Mouse (Mus musculus) spleen, adult 2 months (tissue): ENCODE results near the gene Usp12.

Experiments used
- CTCF ChIP-seq: fragments of 200-500 bp; IDR thresholded peaks from 2 replicates; pipeline ENCODE4 v1.5.1; 2011; ENCODE audit warnings: mild to moderate bottlenecking, inconsistent platforms; ENCODE audit not compliant: insufficient read depth, insufficient read length, insufficient replicate concordance; ENCODE audit errors: extremely low read depth
- POLR2A ChIP-seq: fragments of 200-500 bp; IDR thresholded peaks from 2 replicates; pipeline ENCODE4 v1.6.1; 2011; ENCODE audit warnings: low read depth, low read length, inconsistent platforms

- TF ChIP-seq POLR2A = no peak
- no peak for TF ChIP-seq CTCF
Observed at GRCm38 (mm10) chr5:146786123-146786522, 8.7 kb downstream of the Usp12 start.
